Mouse (Mus musculus): ENCODE measurements at regions not wholly inside any gene's neighbourhood (a gene's known extent, or its start where the extent isn't known, plus 50 kb on each side); places are given as distances from the start of the nearest gene placed in this dataset.

DNA sequence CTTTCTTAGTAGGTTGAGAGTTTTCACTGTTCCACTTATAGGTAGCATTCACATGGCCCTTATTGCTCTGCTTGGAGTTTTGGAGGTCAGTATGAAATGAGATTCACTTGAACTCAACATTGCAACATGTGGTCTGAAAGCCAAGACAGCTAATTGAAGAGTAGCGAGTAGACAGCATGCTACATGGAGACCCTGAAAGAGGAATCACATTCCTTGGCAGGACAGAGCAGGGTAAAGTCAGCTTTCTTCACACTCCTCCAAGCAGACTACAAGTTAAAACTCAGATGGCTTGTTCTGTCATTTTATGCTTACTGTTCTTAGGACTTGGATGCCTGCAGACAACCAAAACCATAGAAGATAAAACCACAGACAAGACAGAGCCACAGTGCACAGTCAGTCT, 91.1 kb upstream of the Rnd3 start:
- DNase-seq (ENCODE audit: low spot score in 2 of 2), result no peak

DNA sequence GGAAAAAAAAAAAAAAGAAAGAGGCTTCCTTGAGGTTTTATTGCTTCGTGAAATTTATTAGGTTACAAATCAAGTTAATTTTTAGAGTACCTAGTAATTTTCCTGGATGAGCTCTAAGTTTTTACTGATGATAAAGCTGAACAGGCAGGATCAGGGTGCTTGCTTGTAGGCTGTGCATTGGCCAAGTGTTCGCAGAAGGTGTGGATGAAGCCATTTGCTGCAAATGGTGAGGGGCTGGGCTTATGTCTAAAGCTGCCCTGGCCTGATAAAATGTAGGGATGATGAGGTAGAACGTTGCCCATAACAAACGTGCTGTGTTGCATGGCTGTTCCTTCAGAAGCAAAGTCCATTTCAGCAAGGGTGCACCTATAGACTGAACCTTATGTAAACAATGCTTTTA, 90.1 kb upstream of the Rnd3 start:
- no peak for DNase-seq (ENCODE audit: low spot score in 2 of 2)

DNA sequence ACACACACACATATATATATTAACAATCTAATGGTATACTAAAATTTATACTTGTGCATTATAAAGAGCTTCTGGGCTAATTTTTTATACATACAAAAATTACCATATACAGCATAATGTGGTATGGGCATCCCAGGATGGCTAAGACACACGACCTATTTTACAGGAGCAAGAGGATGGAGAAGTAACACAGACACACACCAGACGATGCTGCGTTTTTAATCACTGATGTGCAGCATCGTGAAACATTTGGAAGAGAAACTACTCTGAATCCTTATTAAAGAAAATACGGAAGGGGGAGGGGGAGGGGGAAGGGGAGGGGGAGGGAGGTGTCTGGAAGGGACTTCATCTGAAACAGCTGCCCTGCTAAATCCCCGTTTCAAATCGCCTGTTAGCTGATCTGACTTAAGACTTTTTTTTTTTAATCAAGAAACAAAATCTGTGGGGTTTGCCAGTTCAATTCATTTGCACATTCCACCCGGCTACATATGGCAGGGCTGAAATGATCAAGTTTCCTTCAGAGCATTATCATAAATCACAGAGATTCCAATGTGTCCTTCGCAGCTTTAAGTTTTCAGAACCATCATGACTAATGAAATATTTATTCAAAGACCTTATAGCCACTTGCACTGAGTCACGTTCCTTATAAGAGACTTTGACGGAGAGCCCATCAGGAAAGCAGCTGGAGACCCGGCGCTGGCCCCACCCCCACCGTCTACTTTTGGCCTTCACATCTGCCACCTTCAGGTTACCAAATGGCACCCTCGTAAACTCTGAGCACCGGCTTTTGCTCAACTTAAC, 89.4 kb upstream of the Rnd3 start:
- no peak for DNase-seq (ENCODE audit: low spot score in 2 of 2)

GRCm38 (mm10) chr2:51237451-51237850, 88.5 kb upstream of the Rnd3 start:
- no peak for DNase-seq (ENCODE audit: low spot score in 2 of 2)

DNA sequence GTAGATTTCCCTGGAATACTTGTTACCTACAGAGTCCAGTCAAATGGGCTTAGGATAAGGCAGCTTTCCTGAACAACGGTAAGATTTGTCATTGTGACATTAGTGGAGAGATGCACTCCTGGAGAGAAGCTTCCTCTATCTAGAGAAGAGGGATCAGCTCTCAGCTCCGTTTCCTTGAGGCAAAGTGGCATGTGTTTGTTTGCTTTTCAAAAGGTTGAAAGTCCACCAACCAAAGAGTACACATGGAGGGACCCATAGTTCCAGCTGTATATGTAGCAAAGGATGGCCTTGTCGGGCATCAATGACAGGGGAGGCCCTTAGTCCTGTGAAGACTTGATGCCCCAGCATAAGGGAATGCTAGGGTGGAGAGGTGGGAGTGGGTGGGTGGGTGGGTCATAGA, 87.9 kb upstream of the Rnd3 start:
- DNase-seq (ENCODE audit: low spot score in 2 of 2), result no peak

GRCm38 (mm10) chr2:51234427-51234826, 85.5 kb upstream of the Rnd3 start:
- DNase-seq (ENCODE audit: low spot score in 2 of 2), result no peak

- DNase-seq (ENCODE audit: low spot score in 2 of 2), result no peak
Measured at GRCm38 (mm10) chr2:51222851-51223250, 73.9 kb upstream of the Rnd3 start.

DNA sequence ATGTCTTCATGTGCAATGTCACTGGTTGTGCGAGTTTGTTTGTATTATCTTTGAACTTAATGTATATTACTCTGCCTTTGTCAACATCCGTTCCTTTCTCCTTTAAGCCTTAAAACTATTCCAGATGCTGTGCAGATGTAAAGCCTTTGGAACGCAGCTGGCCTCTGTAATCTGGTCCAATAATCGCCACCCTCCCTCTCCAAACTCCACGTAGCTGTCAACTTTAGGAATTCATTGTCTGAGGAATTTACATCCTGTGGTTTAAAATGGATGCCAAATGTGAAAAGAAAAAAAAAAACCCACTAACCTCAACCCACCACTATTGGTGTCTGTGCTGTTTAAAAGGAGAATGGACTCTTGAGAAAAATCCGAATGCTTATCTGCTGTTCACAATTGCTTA, 70.8 kb upstream of the Rnd3 start:
- DNase-seq (ENCODE audit: low spot score in 2 of 2), result no peak

DNA sequence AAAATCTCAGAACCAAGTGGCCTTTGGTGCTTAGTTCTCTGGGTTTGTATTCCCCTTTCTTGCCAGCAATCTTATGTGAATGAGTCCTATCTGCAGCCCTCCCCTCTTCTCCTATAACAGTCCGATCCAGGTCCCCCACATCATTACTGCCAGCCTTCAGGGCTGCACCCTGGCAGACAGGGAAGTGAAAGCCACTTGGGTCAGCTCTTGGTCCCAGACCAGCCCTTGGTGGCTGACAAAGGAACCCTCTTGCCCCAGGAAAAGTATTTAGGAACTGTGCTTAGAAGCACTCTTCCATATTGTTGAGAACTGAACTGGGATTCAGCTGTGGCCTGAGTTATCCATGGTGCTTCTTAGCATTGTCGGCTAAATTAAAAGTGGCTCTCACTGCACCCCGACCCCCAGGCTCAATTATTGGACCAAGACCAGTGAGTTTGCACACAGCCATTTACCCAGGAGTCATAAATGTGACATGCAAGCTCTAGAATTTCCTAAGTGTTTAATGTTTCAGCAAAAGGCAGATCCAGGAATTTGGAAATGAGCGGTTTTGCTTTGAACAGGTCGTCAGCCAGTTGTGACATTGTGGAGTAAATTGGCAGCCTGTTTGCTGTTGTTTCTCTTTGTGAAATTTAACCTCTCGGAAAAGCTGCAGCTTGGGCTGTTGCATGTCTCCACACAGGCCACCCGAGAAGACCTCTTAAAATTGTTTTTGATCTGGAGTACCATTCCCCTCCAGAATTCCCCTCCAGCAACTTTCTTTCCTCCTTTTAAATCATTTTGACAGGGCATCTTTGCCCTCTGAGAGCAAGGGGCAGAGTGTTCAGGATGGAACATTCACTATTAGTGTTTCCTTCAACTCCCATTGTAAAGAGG, 58.5 kb upstream of the Rnd3 start:
- no peak for DNase-seq (ENCODE audit: low spot score in 2 of 2)

- DNase-seq (ENCODE audit: low spot score in 2 of 2), result no peak
Measured at GRCm38 (mm10) chr2:51206332-51206731, 57.4 kb upstream of the Rnd3 start.

Data from layer of hippocampus, adult 8-10 months (tissue).